Mouse (Mus musculus) CH12F3 (cell line): Measurements from ENCODE around the gene Ndrg4.

ENCODE experiments used
- in situ Hi-C: fragments of 300-500 bp; cut with MboI; formaldehyde crosslinking; loops from 2 replicates; pipeline ENCODE4 v1.14.3; 2020; ENCODE audit warnings: low sequenced_read_pairs

Gene Ndrg4

GRCm38 (mm10) chr8:95677591-95678023, 827 bp downstream of the Ndrg4 start:
- in situ Hi-C loops, result no loop called here

- in situ Hi-C loops, result no loop called here
These were observed 1.3 kb downstream of the Ndrg4 start for GRCm38 (mm10) chr8:95678024-95678611.

DNA sequence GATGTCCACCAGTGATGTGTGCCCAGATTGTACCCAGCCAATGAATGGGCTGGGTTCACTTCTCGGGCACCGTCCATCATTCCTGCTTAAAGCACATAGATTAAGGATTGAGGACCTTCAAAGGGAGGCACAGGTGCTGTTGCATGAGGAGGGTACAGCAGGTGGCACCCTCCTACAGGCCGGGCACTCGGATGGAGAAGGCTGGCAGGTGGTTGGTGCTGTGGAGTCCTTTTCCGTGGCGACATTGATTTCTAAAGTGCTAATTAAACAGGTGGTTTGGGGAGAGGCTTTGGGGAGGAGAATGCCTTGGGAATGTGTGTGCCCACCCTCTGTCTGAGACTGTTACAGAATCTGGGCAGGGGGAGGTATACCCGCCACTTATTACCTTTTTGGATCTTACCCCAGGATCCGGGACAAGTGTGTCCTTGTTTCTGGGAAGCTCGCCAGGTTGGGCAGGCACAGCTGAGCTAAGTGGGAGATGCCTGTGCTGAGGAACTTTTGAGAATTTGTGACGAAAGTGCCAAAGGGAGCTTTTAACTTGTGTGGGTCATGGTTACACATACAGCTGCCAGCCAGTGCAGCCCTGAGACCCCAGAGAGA, 11.4 kb downstream of the Ndrg4 start:
- in situ Hi-C loops, result no loop called here

DNA sequence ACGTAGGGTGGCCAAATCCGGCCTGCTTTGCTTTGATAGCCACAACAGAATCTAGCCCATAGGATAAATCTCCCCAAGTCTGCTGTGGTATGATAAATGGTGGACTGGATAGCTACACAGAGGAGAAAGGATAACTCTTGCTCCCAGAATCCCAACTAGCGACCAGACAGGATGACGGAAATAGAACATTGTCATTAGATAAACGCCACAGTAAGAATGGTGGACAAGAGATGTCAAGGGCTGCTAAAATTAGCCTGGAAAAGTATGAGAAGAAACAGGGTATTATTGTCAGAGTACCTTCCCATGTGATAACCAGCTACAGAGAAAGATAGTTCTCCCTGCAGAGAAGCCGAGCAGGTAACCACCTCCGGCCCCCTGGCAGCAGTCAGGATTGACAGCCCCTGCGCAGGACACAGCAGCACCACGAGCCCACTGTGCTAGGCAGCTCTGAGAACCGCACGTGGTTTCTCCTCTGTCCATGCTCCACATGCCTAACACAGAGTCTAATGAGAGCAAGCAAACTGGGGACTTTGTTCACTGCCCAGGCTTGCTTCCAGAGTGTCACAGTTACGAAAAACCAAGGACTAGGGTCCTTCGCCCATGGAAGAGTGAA, 14.3 kb downstream of the Ndrg4 start:
- in situ Hi-C loops, result no loop called here

DNA sequence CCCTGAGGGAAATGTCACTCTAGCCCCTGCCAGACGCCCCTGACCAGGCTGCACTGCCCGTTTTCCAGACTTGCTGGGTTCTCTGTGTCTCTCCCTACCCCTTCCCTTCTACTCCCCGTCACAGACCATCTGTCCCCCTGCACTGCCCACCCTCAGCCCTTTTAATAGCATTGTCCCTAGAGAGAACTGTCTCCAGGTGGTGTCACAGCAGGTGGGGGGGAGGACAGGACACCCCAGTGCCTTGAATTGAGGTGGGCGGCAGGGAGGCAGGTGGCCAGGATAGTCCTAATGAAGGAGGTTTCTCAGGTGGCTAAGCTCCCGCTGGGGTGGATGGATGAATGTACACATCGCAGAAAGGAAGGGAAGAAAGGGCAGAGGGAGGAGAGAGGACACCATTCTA, 17.9 kb downstream of the Ndrg4 start:
- in situ Hi-C loops, result no loop called here

DNA sequence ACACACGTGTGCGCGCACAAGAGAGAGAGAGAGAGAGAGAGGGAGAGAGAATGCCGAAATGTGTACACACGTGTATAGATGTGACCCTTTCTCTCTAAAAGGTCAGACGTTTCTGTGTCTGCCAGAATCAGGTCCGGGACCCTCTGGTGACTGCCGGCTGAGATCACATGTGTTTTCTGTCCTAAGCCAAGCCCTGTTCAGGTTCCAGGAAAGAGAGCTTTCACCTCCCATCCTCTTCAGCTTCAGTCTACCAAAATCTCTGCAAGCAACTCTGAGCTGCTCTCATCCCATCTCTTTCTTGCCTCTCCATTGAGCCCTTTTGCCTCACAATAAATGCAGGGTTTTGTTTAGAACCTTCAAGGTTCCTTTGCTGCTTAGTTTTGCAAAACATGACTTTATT, 19.9 kb downstream of the Ndrg4 start:
- in situ Hi-C loops, result no loop called here

GRCm38 (mm10) chr8:95697128-95697527, 20.3 kb downstream of the Ndrg4 start:
- in situ Hi-C loops, result no loop called here

GRCm38 (mm10) chr8:95698179-95698578, 21.4 kb downstream of the Ndrg4 start:
- in situ Hi-C loops, result no loop called here

GRCm38 (mm10) chr8:95700282-95700681, 23.5 kb downstream of the Ndrg4 start:
- in situ Hi-C loops, result no loop called here

DNA sequence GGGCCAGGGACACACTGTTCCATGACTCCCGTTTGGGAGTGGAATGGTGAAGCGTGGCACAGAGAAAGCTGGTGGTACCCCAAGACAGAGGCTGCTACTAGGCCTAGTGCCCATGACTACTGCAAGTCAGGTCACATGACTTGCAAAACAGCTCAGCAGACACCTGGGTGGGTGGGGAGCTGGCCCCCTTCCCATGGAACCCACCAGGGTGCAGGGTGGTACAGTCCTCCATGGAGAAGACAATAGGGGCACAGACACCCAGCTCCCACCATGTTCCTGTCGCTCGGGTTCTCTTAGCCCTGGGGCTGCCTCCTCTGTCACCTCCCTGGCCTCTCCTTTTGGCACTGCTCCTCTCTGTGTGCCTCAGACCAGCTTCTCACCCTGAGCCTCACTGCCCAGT, 25.0 kb downstream of the Ndrg4 start:
- in situ Hi-C loops, result no loop called here

DNA sequence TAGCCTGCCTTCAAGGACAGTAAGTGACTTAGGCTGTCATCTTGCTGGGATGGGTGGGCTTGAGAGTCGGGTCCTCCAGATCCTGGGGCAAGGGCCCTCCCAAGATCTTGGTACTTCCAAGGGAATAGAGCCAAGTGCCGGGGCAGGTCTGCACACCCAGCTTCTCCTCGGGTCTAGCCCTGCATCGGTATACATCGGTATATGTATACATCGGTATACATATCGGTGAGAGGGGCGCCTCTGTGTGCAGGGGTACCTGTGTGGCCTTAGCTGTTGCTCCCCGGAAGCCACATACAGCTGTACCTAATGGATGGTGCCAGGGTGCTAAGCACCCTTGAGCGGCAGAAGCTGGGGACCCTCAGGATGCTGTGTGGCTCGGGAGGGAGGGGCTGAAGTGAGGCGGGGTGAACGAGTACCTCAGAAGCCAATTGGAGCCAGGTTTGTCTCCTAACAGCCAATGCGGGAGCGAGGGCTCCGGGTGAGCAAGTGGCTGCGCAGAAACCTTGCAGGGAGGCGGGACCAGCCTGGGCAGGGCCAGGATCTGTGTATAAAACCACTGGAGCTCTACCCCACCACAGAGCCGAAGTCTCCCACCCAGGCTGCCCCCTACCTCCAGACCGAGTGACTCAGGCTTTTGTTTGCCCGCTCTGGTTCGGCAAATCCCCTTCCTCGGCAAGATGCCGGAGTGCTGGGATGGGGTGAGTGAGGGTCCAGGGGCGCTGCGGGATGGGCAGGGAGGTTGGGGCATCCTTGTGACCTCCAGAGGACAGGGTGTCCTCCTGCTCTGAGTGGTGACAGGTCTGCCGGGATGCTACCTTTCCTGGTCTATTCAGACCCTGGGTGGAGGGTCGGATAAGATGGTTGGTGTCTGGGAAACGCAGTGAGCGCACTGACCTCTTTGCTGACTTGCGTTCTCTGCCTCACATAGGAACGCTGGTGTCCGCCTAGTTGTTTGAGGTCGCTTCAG, 26.0 kb downstream of the Ndrg4 start:
- in situ Hi-C loops, result no loop called here

DNA sequence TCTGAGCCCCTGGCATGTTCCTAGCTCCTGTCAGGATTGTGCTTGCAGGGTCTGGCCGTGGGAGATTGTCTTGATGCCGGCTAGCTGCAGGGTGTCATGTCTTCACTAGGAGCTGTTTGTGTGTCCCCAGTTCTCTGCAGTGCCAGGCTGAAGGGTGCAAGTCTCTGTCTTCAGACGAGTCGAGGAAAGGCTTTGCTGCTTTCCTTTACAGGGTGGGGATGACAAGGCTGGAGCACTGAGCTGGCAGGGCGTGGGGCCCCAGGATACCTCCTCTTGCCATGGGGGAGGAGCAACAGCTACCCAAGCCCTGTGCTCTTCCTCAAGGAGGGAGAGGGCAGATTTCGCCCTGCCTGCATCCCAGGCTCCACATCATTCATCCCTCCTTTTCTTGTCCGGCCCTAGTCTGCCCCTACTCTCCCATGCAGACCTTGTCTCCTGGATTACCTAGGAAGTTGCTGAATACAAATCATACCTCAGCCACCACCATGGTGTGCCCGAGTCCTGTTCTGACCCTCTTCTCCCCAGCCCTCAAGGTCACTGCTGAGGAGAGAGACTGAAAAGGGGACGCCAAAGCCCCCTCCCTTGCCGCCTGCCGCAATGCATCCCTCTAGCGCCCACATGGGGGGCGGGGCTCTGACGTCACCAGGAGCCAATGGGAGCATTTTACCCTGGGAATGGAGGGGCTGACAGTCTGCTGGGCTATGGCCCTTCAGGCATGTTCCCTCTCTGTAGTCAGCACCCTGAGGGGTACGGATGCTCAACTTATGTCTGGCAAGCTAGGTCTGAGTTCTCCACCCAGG, 26.9 kb downstream of the Ndrg4 start:
- in situ Hi-C loops, result no loop called here

GRCm38 (mm10) chr8:95704538-95704937, 27.8 kb downstream of the Ndrg4 start:
- in situ Hi-C loops, result no loop called here

- in situ Hi-C loops, result no loop called here
These were observed 32.8 kb downstream of the Ndrg4 start for GRCm38 (mm10) chr8:95709579-95709978.

GRCm38 (mm10) chr8:95711029-95711428, 34.2 kb downstream of the Ndrg4 start:
- in situ Hi-C loops, result no loop called here

DNA sequence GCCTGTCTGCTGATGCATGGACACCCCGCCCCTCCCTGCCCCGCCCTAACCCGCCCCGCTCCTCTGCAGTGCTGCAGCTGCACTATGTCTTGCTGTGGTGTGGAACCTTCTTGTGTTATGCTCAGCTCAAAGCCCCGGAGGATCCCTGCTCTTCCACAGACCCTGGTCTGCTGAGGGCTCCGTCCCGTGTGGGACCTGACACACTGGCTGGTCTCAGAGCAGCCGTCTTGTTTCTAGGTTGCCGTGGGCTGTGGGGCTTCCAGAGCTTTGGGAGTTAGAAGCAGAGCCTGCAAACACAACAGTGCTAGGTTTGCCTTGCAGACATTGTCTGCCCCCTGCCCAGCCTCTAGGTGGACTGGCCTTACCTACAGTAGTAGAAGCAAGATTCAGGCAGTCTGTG, 35.6 kb downstream of the Ndrg4 start:
- in situ Hi-C loops, result no loop called here

GRCm38 (mm10) chr8:95713100-95714010, 36.6 kb downstream of the Ndrg4 start:
- in situ Hi-C loops, result no loop called here

DNA sequence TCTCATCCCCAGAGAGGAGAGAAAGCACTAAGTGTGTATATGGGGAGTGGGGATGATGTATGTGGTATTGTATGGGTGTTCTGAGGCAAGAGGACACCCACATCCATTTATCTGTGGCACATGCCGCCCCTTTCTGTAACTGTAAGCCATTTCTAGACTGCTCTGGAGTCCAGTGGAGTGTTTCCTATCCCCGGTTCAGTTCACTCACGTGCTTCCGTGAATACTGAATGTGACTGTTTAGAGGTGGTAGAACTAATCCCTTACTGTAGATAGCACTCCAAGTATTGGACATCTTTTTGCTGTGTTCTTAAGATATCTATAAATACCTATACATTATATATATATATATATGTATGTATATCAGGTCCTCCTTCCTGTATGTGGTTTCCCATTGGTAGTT, 37.6 kb downstream of the Ndrg4 start:
- in situ Hi-C loops, result no loop called here

DNA sequence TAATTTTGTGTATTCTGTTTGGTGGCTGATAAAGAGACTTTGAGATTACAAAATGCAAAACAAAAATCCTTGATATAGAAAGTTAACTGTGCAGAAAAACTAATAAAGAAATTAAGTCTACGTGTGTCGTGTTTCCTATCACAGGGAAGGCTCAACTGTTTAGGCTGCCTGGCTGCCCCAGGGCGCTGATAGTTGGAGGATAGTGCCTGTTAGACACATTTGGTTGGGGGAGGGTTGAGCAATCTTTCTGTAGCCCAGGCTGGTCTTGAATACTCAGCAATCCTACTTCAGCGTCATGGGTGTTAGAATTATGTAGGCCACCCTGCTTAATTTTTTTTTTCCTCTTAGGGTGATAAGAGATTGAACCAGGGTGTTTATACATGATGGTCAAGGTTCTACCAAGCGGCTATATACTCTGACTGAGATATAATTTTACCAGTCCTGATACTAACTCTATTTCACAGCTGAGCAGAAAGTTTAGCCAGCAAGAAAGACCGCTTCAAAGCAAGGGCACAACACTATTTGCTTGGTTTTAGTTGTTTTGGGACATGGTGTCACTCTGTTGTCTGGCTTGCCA, 38.1 kb downstream of the Ndrg4 start:
- in situ Hi-C loops, result no loop called here
